Mouse (Mus musculus) G1E (cell line): ENCODE results near the gene Tmod2.

Experiments
- CTCF ChIP-seq: IDR thresholded peaks from 2 replicates; pipeline ENCODE4 v1.5.1; 2012; ENCODE audit warnings: low read depth, low read length, inconsistent platforms, mixed read lengths
- POLR2AphosphoS5 ChIP-seq: IDR thresholded peaks from 2 replicates; pipeline ENCODE4 v1.6.1; 2012; ENCODE audit warnings: low read depth, low read length, inconsistent platforms; ENCODE audit not compliant: insufficient replicate concordance

DNA sequence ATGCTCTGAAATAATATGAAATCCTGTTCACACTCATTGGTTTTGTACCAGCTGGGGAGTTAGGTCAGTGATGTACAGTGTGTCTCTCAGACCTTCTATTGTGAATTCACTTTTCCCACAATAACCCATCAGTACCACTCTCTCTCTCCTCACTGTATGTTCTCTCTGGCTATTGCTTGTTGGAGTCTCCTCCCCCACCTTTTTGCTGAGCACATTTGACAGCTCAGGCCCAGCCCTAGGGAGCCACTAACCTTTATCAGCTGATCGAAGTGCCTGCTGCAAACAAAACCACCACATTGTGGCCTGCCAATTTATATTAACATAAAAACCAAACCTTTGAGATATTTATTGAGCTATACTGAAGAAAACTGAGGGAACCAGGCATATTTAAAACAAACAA is 1.6 kb downstream of the Tmod2 start:
- TF ChIP-seq CTCF (no peak), POLR2AphosphoS5 (no peak)
